Mouse (Mus musculus) bone marrow macrophage, adult 2 months (primary cell): ENCODE data around the gene Srsf9. TPM values are rescaled to one million over a fixed set of nuclear protein-coding genes. Genes with fewer than 3 reads are reported as not detected.

Source experiments
- H3K27ac ChIP-seq: 2 replicates; pipeline ENCODE4 v1.5.1; 2012; ENCODE audit warnings: low read depth, low read length; ENCODE audit not compliant: insufficient read depth
- H3K4me1 ChIP-seq: 2 replicates; pipeline ENCODE4 v1.6.1; 2012; ENCODE audit warnings: low read length; ENCODE audit not compliant: control insufficient read depth, insufficient read depth
- H3K4me3 ChIP-seq: 2 replicates; pipeline ENCODE4 v1.5.1; 2012; ENCODE audit warnings: mild to moderate bottlenecking, low read length, moderate library complexity; ENCODE audit not compliant: insufficient read depth
- CTCF ChIP-seq: IDR thresholded peaks from 2 replicates; pipeline ENCODE4 v1.5.1; 2012; ENCODE audit warnings: low read depth, mild to moderate bottlenecking, low read length, moderate library complexity
- POLR2A ChIP-seq: IDR thresholded peaks from 2 replicates; pipeline ENCODE4 v1.6.1; 2012; ENCODE audit warnings: mild to moderate bottlenecking, low read depth, low read length, borderline replicate concordance
- polyA plus RNA-seq: library from polyadenylated mRNA; stranded (reverse); fragments of >200 nt; gene quantifications from 2 replicates; pipeline ENCODE4 v1.2.4, GENCODE M21; 2012; ENCODE audit not compliant: missing spikeins, insufficient read depth, insufficient read length

The Srsf9 gene
- polyA plus RNA-seq, 1 experiment = 114 TPM

DNA sequence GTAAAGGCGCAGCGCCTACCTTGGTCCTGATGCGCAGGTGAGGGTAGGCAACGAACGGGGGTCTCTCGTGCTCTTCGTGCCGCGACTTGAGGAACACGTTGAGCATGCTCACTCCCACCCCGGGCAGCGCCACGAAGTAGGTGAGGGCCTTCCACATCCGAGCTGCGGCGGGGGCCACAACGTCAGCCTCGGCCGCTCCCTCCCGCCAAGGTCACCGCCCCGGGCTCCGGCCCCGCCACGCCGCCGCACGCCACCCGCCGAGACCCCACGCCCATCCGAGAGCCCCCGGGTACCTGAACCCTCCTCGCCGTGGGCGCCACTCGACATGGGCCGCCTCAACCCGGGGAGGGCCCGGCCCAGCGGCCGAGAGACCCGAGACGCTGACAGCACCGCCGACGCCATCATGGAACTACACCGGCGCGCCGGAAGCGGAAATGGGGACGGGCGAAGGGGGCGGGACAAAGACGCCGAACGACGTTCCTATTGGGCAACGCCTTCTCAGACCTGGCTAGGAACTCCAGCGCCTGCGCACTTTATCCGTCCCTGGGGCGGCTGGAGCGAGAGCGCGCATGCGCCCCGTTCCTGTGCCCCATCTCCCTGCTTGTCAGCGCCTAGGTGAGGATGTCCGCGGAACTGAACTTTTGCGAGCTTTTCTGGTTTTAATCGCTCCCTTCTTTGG is 21.7 kb downstream of the Srsf9 start, which contains the start of gene Cox6a1:
Gene Cox6a1, minus strand, starts transcription at position 436 of the 679 bp plus-strand sequence.
- no peak for TF ChIP-seq CTCF
- no peak for TF ChIP-seq POLR2A
- peaks cover 7% of the 10 kb centered on the region for H3K4me1 ChIP-seq
- peak within 1 kb of the TSS; percentile 38 for H3K27ac ChIP-seq

DNA sequence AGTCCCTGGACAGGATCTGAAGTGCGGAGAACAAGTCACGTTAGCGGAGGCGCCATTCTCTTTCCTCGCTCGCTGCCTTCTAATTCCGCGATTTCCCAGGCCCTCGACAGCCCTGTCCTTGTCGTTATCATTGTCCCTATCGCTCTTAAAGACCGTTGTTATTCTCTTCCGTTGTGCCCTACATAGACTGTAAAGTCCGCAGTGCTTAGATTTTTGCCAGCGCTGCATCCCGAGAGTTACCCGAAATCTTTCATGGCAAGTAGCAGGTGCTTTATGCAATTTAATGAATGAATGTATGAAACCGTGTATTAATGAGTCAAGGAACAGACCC is 22.2 kb downstream of the Srsf9 start:
- H3K4me1 ChIP-seq = peaks cover 7% of the 10 kb centered on the region
- TF ChIP-seq POLR2A = no peak
- no peak for TF ChIP-seq CTCF
- H3K4me3 ChIP-seq = peak overlapping the region; percentile 93
- peak overlapping the region; percentile 17 for H3K27ac ChIP-seq

More for the DNA sequence above, 21.7 kb downstream of the Srsf9 start, which contains the start of gene Cox6a1:
- H3K4me3 ChIP-seq = peak within 1 kb of the TSS; percentile 93

- peaks cover 7% of the 10 kb centered on the region for H3K4me1 ChIP-seq
- H3K27ac ChIP-seq = no peak overlapping the region
- no peak overlapping the region for H3K4me3 ChIP-seq
- no peak for TF ChIP-seq POLR2A
Observed at GRCm38 (mm10) chr5:115351348-115351747, 24.4 kb downstream of the Srsf9 start.

- TF ChIP-seq POLR2A (no peak), CTCF (no peak)
- H3K4me3 ChIP-seq = no peak overlapping the region
- H3K4me1 ChIP-seq = no peaks in the 10 kb centered on the region
- H3K27ac ChIP-seq = no peak overlapping the region
Observed at GRCm38 (mm10) chr5:115355070-115355469, 28.1 kb downstream of the Srsf9 start.

GRCm38 (mm10) chr5:115358872-115359271 is 31.9 kb downstream of the Srsf9 start:
- peak; percentile 72 for TF ChIP-seq CTCF
- no peak for TF ChIP-seq POLR2A
- H3K4me3 ChIP-seq = no peak overlapping the region
- H3K4me1 ChIP-seq = no peaks in the 10 kb centered on the region
- H3K27ac ChIP-seq = no peak overlapping the region

DNA sequence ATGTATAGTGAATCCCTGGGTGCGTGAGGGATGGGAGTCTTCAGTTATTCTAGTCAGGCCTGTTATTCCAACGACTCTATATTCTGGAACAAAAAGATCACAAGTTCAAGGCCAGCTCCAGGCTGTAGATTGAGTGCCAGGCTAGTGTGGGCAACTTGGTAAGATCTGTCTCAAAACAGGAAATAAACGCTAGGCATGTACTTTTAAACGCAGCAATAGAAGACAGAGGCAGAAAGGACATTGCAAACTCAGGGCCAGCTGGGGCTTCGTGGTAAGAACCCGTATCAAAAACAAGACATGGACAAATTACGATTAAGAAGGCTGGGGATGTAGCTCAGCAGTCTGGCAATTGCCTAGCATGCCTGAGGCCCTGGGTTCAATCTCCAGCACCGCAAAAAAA is 32.5 kb downstream of the Srsf9 start:
- Histone ChIP-seq H3K4me3 (no peak overlapping the region), H3K27ac (no peak overlapping the region), H3K4me1 (no peaks in the 10 kb centered on the region)
- TF ChIP-seq CTCF = no peak
- TF ChIP-seq POLR2A = no peak

GRCm38 (mm10) chr5:115359851-115360372 is 32.9 kb downstream of the Srsf9 start:
- H3K27ac ChIP-seq = no peak overlapping the region
- H3K4me1 ChIP-seq = no peaks in the 10 kb centered on the region
- H3K4me3 ChIP-seq = no peak overlapping the region
- TF ChIP-seq POLR2A (no peak), CTCF (no peak)

GRCm38 (mm10) chr5:115362216-115362615 is 35.2 kb downstream of the Srsf9 start:
- H3K4me3 ChIP-seq = no peak overlapping the region
- no peaks in the 10 kb centered on the region for H3K4me1 ChIP-seq
- TF ChIP-seq POLR2A (no peak), CTCF (no peak)
- no peak overlapping the region for H3K27ac ChIP-seq

DNA sequence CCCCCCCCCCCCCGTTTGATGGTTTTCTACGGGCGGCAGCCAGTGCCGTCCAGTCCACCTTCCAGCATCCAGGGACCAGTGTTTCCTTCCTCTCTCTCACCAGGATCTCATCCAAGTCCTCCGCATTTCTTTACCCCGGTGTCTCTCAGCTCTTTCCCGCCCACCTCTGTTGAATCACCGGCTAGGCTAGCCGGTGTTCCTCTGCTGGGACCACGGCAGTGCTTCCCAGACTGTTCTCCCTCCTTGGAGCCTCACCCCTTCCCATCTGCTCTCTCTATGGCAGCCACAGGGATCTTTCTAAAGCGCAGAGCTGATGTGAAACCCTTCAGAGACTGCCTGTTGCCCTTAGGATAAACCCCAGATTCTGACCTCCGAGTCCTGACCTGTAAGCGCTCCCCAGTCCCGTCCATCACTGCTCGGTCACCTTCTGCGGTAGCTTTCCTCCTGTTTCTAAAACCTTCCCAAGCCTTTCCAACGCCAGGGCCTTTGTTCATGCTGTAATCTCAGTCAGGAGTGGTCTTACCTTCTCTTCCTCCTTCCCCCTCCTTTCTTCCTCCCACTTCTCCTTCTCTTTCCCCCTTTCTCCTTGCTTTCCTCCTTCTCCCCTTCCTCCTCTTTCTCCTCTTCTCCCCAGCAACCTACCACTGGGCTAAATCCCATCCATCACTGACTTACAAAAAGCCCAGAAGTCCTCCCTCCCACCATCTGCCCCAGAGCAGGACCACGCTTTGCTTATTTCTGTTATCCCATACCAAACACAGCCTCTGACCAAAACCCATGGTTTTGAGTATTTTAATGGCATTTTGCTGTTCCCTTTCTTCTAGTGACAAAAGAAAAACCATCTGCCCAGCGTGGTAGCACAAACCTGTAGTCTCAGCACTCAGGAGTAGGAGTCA is 36.1 kb downstream of the Srsf9 start:
- H3K27ac ChIP-seq = no peak overlapping the region
- H3K4me1 ChIP-seq = no peaks in the 10 kb centered on the region
- no peak for TF ChIP-seq POLR2A
- no peak for TF ChIP-seq CTCF
- no peak overlapping the region for H3K4me3 ChIP-seq

- Histone ChIP-seq H3K4me3 (no peak overlapping the region), H3K27ac (no peak overlapping the region)
Observed at GRCm38 (mm10) chr5:115364782-115365181, 37.8 kb downstream of the Srsf9 start.

More at GRCm38 (mm10) chr5:115364782-115365181, 37.8 kb downstream of the Srsf9 start:
- no peaks in the 10 kb centered on the region for H3K4me1 ChIP-seq
- TF ChIP-seq CTCF = no peak
